Mouse (Mus musculus) hindbrain, embryonic 14.5 days (tissue): ENCODE measurements at regions not wholly inside any gene's neighbourhood (a gene's known extent, or its start where the extent isn't known, plus 50 kb on each side); places are given as distances from the start of the nearest gene placed in this dataset.

Experiments
- ATAC-seq: fragments of 200-750 bp; cut with Nextera tagmentation; 2 replicates; pipeline ENCODE4 v1.8.0; 2017; ENCODE audit warnings: moderate number of reproducible peaks, mild to moderate bottlenecking, moderate TSS enrichment, moderate library complexity; ENCODE audit not compliant: low FRiP score
- DNase-seq: peaks from one replicate; pipeline ENCODE4 v3.0.0-alpha.2; 2015; ENCODE audit warnings: low spot score
- H3K27ac ChIP-seq: fragments of 300-500 bp; sonication (generic); 2 replicates; pipeline ENCODE4 v1.5.1; 2014; ENCODE audit warnings: mild to moderate bottlenecking, moderate library complexity
- H3K27me3 ChIP-seq: fragments of 300-500 bp; sonication (generic); 2 replicates; pipeline ENCODE4 v1.6.1; 2014; ENCODE audit warnings: mild to moderate bottlenecking, low read length, mixed read lengths; ENCODE audit not compliant: control insufficient read depth, insufficient read depth
- H3K36me3 ChIP-seq: fragments of 300-500 bp; sonication (generic); replicated peaks from 2 replicates; pipeline ENCODE4 v1.6.1; 2014; ENCODE audit not compliant: control insufficient read depth, insufficient read depth
- H3K4me1 ChIP-seq: fragments of 300-500 bp; sonication (generic); replicated peaks from 2 replicates; pipeline ENCODE4 v1.6.1; 2014; ENCODE audit warnings: antibody characterized with exemption, low read length, mixed read lengths; ENCODE audit not compliant: control insufficient read depth, insufficient read depth
- H3K4me2 ChIP-seq: fragments of 300-500 bp; sonication (generic); replicated peaks from 2 replicates; pipeline ENCODE4 v1.6.1; 2014; ENCODE audit warnings: mild to moderate bottlenecking, moderate library complexity
- H3K4me3 ChIP-seq: fragments of 300-500 bp; sonication (generic); replicated peaks from 2 replicates; pipeline ENCODE4 v1.5.1; 2014; ENCODE audit warnings: mild to moderate bottlenecking, low read length
- H3K9ac ChIP-seq: fragments of 300-500 bp; sonication (generic); 2 replicates; pipeline ENCODE4 v1.6.1; 2014
- H3K9me3 ChIP-seq: fragments of 300-500 bp; sonication (generic); 2 replicates; pipeline ENCODE4 v1.6.1; 2016; ENCODE audit warnings: low read length; ENCODE audit not compliant: control insufficient read depth
- WGBS: fragments of 180-500 bp; shearing (Covaris S2); extraction: QIAGEN DNeasy Blood & Tissue Kit; methylation state at CpG from one replicate; pipeline ENCODE4 v1.1.7; 2014; 5-methylcytosine and 5-hydroxymethylcytosine counted together

DNA sequence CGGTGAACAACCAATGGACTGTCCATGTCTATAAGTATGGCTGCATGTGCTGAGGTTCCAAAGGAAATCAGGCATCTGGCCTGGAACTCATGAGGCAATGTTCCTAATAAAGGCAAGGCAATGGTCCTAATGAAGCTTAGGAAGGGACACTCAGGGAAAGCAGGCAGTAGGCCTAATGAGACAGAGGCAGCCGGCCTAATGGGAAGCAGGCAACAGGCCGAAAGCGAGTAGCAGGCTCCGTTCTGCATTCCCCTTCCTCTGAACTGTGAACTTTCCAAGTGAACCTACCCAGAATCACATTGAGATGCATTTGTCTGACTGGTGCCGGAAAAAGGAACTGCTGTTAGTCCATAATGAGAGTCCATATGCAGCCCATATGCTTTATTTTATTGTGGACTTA, 923.7 kb downstream of the Adgrl2 start:
- DNase-seq = no peak
- H3K27me3 ChIP-seq = no peaks in the 10 kb centered on the region
- 90% methylated on average over 6 of the region's 6 CpGs for WGBS

GRCm38 (mm10) chr3:148056074-148056473, 934.3 kb downstream of the Adgrl2 start:
- Histone ChIP-seq H3K9me3 (no peaks in the 10 kb centered on the region), H3K4me3 (no peak overlapping the region), H3K27ac (no peak overlapping the region), H3K4me1 (no peaks in the 10 kb centered on the region), H3K4me2 (no peak overlapping the region), H3K27me3 (no peaks in the 10 kb centered on the region), H3K9ac (no peak overlapping the region), H3K36me3 (no peaks in the 10 kb centered on the region)
- ATAC-seq = no peak
- DNase-seq = no peak
- WGBS = 70% methylated on average over 4 of the region's 4 CpGs

More for the DNA sequence above, 923.7 kb downstream of the Adgrl2 start:
- H3K27ac ChIP-seq = no peak overlapping the region
- H3K9ac ChIP-seq = no peak overlapping the region
- H3K4me1 ChIP-seq = no peaks in the 10 kb centered on the region
- no peak overlapping the region for H3K4me3 ChIP-seq
- H3K36me3 ChIP-seq = no peaks in the 10 kb centered on the region
- H3K9me3 ChIP-seq = no peaks in the 10 kb centered on the region
- H3K4me2 ChIP-seq = no peak overlapping the region
- ATAC-seq = no peak

- Histone ChIP-seq H3K27me3 (no peaks in the 10 kb centered on the region), H3K4me3 (no peak overlapping the region), H3K9ac (no peak overlapping the region), H3K9me3 (no peaks in the 10 kb centered on the region), H3K4me2 (no peak overlapping the region), H3K27ac (no peak overlapping the region), H3K4me1 (no peaks in the 10 kb centered on the region), H3K36me3 (no peaks in the 10 kb centered on the region)
- ATAC-seq (no peak), DNase-seq (no peak)
- WGBS = 65% methylated on average over 5 of the region's 5 CpGs
Measured at GRCm38 (mm10) chr3:148052516-148052915, 937.8 kb downstream of the Adgrl2 start.

GRCm38 (mm10) chr3:148048247-148048646, 942.1 kb downstream of the Adgrl2 start:
- Histone ChIP-seq H3K36me3 (no peaks in the 10 kb centered on the region), H3K9ac (no peak overlapping the region), H3K4me1 (no peaks in the 10 kb centered on the region), H3K27ac (no peak overlapping the region), H3K4me3 (no peak overlapping the region), H3K27me3 (no peaks in the 10 kb centered on the region), H3K4me2 (no peak overlapping the region), H3K9me3 (no peaks in the 10 kb centered on the region)
- ATAC-seq (no peak), DNase-seq (no peak)
- 85% methylated on average over 2 of the region's 2 CpGs for WGBS

DNA sequence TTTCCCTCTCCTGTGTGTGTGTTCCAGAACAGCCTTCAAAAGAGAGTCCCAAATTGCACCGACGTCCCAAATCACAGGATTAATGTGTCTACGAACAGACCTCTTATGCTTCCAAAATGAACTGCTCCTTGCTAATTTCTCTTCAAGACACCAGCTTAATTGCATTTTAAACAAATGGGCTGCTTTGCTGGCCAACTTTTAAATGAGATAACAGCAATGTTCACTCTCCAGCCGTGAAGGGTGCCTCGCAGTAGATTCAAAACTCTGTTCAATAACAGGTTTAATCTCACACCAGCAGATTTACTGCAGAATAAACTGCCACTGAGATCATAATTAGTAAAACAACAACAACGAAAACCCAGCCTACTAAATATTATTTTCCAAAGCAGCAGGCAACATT, 957.8 kb downstream of the Adgrl2 start:
- ATAC-seq = no peak
- H3K9ac ChIP-seq = no peak overlapping the region; the same call in 1 of the 2 replicates
- H3K27ac ChIP-seq = 0 out of 2 replicates have a peak overlapping the region, but pooled peaks have one; percentile 44
- H3K36me3 ChIP-seq = no peaks in the 10 kb centered on the region
- WGBS = 69% methylated on average over 6 of the region's 6 CpGs
- DNase-seq = no peak
- H3K4me3 ChIP-seq = no peak overlapping the region
- H3K27me3 ChIP-seq = no peaks in the 10 kb centered on the region
- no peaks in the 10 kb centered on the region for H3K9me3 ChIP-seq
- H3K4me1 ChIP-seq = no peaks in the 10 kb centered on the region
- no peak overlapping the region for H3K4me2 ChIP-seq

DNA sequence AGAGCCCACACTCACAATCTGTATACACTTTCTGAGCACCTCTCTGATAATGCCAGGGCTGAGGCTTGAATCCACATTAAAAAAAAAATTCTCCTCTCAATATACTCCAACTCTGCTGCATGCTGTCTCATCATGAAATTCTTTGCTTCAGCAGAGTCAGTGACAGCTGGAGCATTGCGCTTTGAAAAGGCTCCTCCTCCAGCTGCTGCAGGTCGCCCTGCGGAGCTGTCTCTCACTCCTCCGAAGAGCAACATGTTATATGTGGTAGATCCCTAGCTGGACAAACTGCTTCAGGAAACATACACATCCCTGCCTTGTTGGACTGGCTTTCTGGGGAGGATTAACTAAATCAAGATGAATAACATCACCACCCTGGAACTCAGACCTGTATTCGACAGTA, 984.5 kb downstream of the Adgrl2 start:
- no peak overlapping the region for H3K4me2 ChIP-seq
- H3K4me3 ChIP-seq = no peak overlapping the region
- H3K27ac ChIP-seq = no peak overlapping the region
- H3K4me1 ChIP-seq = no peaks in the 10 kb centered on the region
- WGBS = 55% methylated on average over 5 of the region's 5 CpGs
- no peaks in the 10 kb centered on the region for H3K36me3 ChIP-seq
- H3K27me3 ChIP-seq = no peaks in the 10 kb centered on the region
- H3K9me3 ChIP-seq = no peaks in the 10 kb centered on the region
- no peak overlapping the region for H3K9ac ChIP-seq
- ATAC-seq (no peak), DNase-seq (no peak)

DNA sequence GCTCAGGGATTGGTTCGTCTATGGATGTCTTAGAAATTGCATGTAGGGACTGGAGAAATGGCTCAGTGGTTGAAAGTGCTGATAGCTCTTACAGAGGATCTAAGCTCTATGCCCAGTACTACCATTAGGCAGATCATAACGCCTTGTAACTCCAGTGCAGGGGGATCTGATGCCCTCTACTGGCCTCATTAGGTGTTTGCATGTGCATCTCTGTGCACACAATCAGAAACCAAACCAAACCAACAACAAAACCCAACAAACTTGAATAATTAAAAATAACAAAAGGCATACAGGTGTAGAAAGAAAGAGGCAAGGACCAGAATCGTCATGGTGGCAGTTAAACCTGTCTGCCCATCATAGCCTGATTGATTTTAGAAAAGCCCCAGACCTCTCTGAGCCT, 986.3 kb downstream of the Adgrl2 start:
- Histone ChIP-seq H3K9ac (no peak overlapping the region), H3K4me1 (0 out of 2 replicates have a peak, but pooled peaks cover 3% of the 10 kb centered on the region), H3K4me3 (no peak overlapping the region), H3K9me3 (no peaks in the 10 kb centered on the region), H3K27me3 (no peaks in the 10 kb centered on the region), H3K36me3 (no peaks in the 10 kb centered on the region), H3K4me2 (no peak overlapping the region), H3K27ac (no peak overlapping the region)
- no peak for ATAC-seq
- WGBS = 55% methylated on average over 3 of the region's 3 CpGs
- no peak for DNase-seq

DNA sequence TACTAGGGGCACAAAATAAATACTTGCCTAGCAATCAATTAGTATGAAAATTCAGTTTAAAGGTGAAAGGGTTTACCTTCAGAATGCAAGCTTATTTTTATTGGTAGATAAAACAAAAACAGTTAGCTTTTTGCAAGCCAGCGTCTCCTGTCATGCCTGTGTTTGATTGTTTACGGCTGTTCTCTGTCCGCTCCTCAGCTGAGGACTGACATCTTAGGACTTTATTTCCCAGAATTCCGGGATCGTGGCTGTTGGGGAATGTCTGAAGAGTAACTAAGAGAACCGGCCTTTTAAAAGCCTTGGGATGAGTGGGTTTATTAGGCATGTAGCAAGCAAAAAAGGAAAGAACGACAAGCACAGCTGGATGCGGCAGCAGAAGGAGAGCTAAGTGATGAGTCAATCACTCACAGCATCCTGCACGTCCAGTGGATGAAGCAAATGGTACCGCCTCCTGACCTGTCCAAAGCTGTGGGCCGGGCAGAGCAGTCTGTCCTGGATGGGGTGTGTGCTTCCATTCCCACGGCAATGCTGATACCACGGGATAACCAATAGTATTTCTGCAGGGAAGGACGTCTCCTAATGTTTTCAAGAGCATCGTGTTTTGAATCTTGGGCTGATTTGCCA, 990.9 kb downstream of the Adgrl2 start:
- Histone ChIP-seq H3K27me3 (no peaks in the 10 kb centered on the region), H3K36me3 (no peaks in the 10 kb centered on the region), H3K4me3 (no peak overlapping the region), H3K9ac (no peak overlapping the region), H3K9me3 (no peaks in the 10 kb centered on the region), H3K4me2 (no peak overlapping the region), H3K27ac (no peak overlapping the region), H3K4me1 (0 out of 2 replicates have a peak, but pooled peaks cover 3% of the 10 kb centered on the region)
- WGBS = 60% methylated on average over 15 of the region's 15 CpGs
- no peak for DNase-seq
- no peak for ATAC-seq

DNA sequence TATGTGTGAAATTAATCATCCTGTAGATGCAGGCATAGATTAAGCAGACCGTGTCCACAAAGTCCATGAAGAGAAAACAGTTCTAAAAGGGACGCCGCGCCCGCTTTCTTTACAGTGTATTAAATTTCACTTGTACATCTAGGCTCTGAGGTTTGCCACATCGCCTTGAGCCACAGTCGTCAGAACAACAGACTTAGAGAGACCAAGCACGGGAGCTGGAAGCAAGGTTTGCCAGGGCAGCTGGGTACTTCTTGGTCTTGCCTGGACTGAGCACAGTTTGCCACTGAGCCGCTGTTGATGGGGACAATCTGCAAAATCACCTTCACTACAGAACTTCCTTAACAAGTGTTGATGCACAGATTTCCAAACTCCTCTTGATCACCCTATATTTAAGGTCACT, 998.6 kb downstream of the Adgrl2 start:
- H3K27me3 ChIP-seq = no peaks in the 10 kb centered on the region
- 76% methylated on average over 9 of the region's 9 CpGs for WGBS

GRCm38 (mm10) chr3:147990831-147991230, 999.5 kb downstream of the Adgrl2 start:
- no peak overlapping the region for H3K27ac ChIP-seq
- H3K9me3 ChIP-seq = no peaks in the 10 kb centered on the region
- no peak for ATAC-seq
- no peak overlapping the region for H3K9ac ChIP-seq
- no peaks in the 10 kb centered on the region for H3K27me3 ChIP-seq
- WGBS = 49% methylated on average over 10 of the region's 10 CpGs
- H3K36me3 ChIP-seq = no peaks in the 10 kb centered on the region
- peak overlapping the region; percentile 30 for H3K4me2 ChIP-seq
- DNase-seq = no peak
- H3K4me1 ChIP-seq = 0 out of 2 replicates have a peak, but pooled peaks cover 7% of the 10 kb centered on the region
- H3K4me3 ChIP-seq = peak overlapping the region; percentile 13; the same call in 1 of the 2 replicates

More for the DNA sequence above, 998.6 kb downstream of the Adgrl2 start:
- H3K9me3 ChIP-seq = no peaks in the 10 kb centered on the region
- no peak for ATAC-seq
- no peak for DNase-seq
- no peak overlapping the region for H3K27ac ChIP-seq
- no peak overlapping the region for H3K4me2 ChIP-seq
- H3K36me3 ChIP-seq = no peaks in the 10 kb centered on the region
- H3K4me3 ChIP-seq = no peak overlapping the region
- no peak overlapping the region for H3K9ac ChIP-seq
- 0 out of 2 replicates have a peak, but pooled peaks cover 7% of the 10 kb centered on the region for H3K4me1 ChIP-seq
